Comparison of ENCODE assay signal across 11 mouse cellular contexts in the genomic region with DNA sequence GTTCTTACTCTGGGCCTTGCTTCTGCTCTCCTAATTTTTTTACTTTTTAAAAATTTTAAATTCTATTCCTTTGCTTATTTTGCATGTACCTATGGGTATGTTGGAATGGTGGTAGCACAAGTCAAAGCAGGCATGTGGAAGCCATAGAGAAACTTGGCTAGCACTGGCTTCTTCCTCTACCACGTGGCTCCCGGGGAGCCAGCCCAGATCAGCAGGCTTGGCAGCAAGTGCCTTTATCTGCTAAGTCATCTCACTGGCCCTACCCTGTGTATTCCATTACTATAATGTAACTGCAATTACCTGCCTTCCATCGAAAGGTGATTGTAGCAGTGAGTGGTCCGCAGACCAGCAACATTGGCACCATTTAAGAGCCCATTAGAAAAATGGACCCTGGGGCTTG.
"Had no signal": no experiment of that assay in that cellular context is flagged by ENCODE, and none has a peak within 500 bp of the region (broad histone marks: within the 10 kb centered on the region; RNA-seq: fewer than 3 reads in every experiment).

No protein-coding gene starts in this region.

- H3K36me3 ChIP-seq: limb, embryonic 10.5 days; liver, embryonic 13.5 days; lung, embryonic 15.5 days; midbrain, embryonic 12.5 days had no signal

- H3K27ac ChIP-seq: kidney, postnatal 0 days; left cerebral cortex, adult 2 months; limb, embryonic 10.5 days; liver, embryonic 13.5 days; lung, embryonic 15.5 days; macrophage; midbrain, embryonic 12.5 days had no signal

- ATAC-seq: liver, postnatal 0 days had no signal

- H3K27me3 ChIP-seq: liver, embryonic 13.5 days; lung, embryonic 15.5 days; midbrain, embryonic 12.5 days had no signal

- H3K4me2 ChIP-seq: liver, embryonic 13.5 days; lung, embryonic 15.5 days; midbrain, embryonic 12.5 days had no signal

- H3K4me1 ChIP-seq: limb, embryonic 10.5 days; liver, embryonic 13.5 days; lung, embryonic 15.5 days had no signal

- H3K9ac ChIP-seq: liver, embryonic 13.5 days; liver, postnatal 0 days; lung, embryonic 15.5 days; midbrain, embryonic 12.5 days had no signal

- H3K9me3 ChIP-seq: limb, embryonic 10.5 days; liver, embryonic 13.5 days; lung, embryonic 15.5 days; midbrain, embryonic 12.5 days had no signal

- H3K4me3 ChIP-seq: left cerebral cortex, adult 2 months; limb, embryonic 10.5 days; liver, embryonic 13.5 days; lung, embryonic 15.5 days; midbrain, embryonic 12.5 days had no signal

- DNase-seq: liver, embryonic 13.5 days; liver, postnatal 0 days; lung, postnatal 14 days; right cerebral cortex, postnatal 14 days; thymus, postnatal 36 days had no signal
